Mouse (Mus musculus) left cerebral cortex, postnatal 14 days (tissue): ENCODE measurements around the gene Bmp2k. TPM values are rescaled to one million over a fixed set of nuclear protein-coding genes. Genes with fewer than 3 reads are reported as not detected.

Experiments used
- DNase-seq, 2 experiments: peaks; one replicate each; pipeline ENCODE4 v3.0.0; 2021 to 2022; ENCODE audit warnings: low spot score in 2 of 2, mixed read lengths in 1 of 2
- intact Hi-C: fragments of 180-260 bp; cut with DNase I; formaldehyde crosslinking; loops from one replicate; pipeline ENCODE4 v1.15.1; 2025
- long read RNA-seq, 2 experiments: library from polyadenylated mRNA; stranded (forward); transcript quantifications; one replicate each; pipeline ENCODE4 v2.0.0; 2021
- total RNA-seq, 2 experiments: library from RNA; stranded (reverse); gene quantifications; 2 replicates each; pipeline ENCODE4 v1.2.3; 2021

The Bmp2k gene
- 10 to 100 TPM; 12.8 to 13.5 TPM for total RNA-seq
- long read RNA-seq, experiment 1, full-length matches to known transcripts: 7 of 9 reads
- long read RNA-seq, experiment 1, partial matches to known transcripts: 0 of 9 reads
- long read RNA-seq, experiment 1, other reads (novel, unspliced or antisense): 2 of 9 reads
- long read RNA-seq, experiment 2, transcript Bmp2k-202 (14 exons, 3,244 nt): major isoform, 7 of 12 reads
- long read RNA-seq, experiment 2, partial matches to known transcripts: 2 of 12 reads
- long read RNA-seq, experiment 2, other reads (novel, unspliced or antisense): 3 of 12 reads

- intact Hi-C loops: no loop called here
- peak; percentile 85 to 86 for DNase-seq
These were observed at the start of gene Bmp2k for GRCm38 (mm10) chr5:96997310-96997801. Gene Bmp2k (plus strand): TSS chr5:96997689.

GRCm38 (mm10) chr5:96948856-96949527 lies 48.5 kb upstream of the Bmp2k start:
- DNase-seq: no peak
- intact Hi-C loops: no loop called here

GRCm38 (mm10) chr5:96949839-96950666 lies 47.4 kb upstream of the Bmp2k start:
- intact Hi-C loops: no loop called here
- DNase-seq: no peak

GRCm38 (mm10) chr5:96950667-96951492 lies 46.6 kb upstream of the Bmp2k start:
- no peak for DNase-seq
- intact Hi-C loops: no loop called here

- no peak for DNase-seq
- intact Hi-C loops: no loop called here
These were observed 45.9 kb upstream of the Bmp2k start for GRCm38 (mm10) chr5:96951493-96952105.

GRCm38 (mm10) chr5:96954040-96954439 lies 43.4 kb upstream of the Bmp2k start:
- intact Hi-C loops: no loop called here
- peak in 1 of 2 experiments; percentile 14 for DNase-seq

GRCm38 (mm10) chr5:96954466-96955027 lies 42.9 kb upstream of the Bmp2k start:
- DNase-seq: no peak
- intact Hi-C loops: no loop called here

GRCm38 (mm10) chr5:96956926-96957325 lies 40.6 kb upstream of the Bmp2k start:
- intact Hi-C loops: no loop called here
- DNase-seq: no peak

GRCm38 (mm10) chr5:96961122-96961521 lies 36.4 kb upstream of the Bmp2k start:
- intact Hi-C loops: no loop called here
- no peak for DNase-seq

- intact Hi-C loops: no loop called here
- DNase-seq: no peak
These were observed 35.6 kb upstream of the Bmp2k start for GRCm38 (mm10) chr5:96961852-96962251.

GRCm38 (mm10) chr5:96962252-96962933 lies 35.1 kb upstream of the Bmp2k start:
- peak; percentile 68 to 83 for DNase-seq
- intact Hi-C loops: no loop called here

GRCm38 (mm10) chr5:96962934-96963301 lies 34.6 kb upstream of the Bmp2k start:
- no peak for DNase-seq
- intact Hi-C loops: no loop called here

GRCm38 (mm10) chr5:96964062-96965028 lies 33.1 kb upstream of the Bmp2k start:
- DNase-seq: peak in 1 of 2 experiments; percentile 30
- intact Hi-C loops: no loop called here

GRCm38 (mm10) chr5:96965029-96965403 lies 32.5 kb upstream of the Bmp2k start:
- intact Hi-C loops: no loop called here
- DNase-seq: no peak

- intact Hi-C loops: no loop called here
- no peak for DNase-seq
These were observed 32.0 kb upstream of the Bmp2k start for GRCm38 (mm10) chr5:96965503-96965902.

- no peak for DNase-seq
- intact Hi-C loops: no loop called here
These were observed 28.9 kb upstream of the Bmp2k start for GRCm38 (mm10) chr5:96968628-96969027.

- DNase-seq: no peak
- intact Hi-C loops: no loop called here
These were observed 28.5 kb upstream of the Bmp2k start for GRCm38 (mm10) chr5:96969032-96969431.
